Mouse (Mus musculus): ENCODE measurements around the gene Sox13. TPM values are rescaled to one million over a fixed set of nuclear protein-coding genes. Genes with fewer than 3 reads are reported as not detected.

Gene Sox13
- total RNA-seq, 4 experiments from 2014 or later: 4.0 to 8.7 (median 6.7) TPM

DNA sequence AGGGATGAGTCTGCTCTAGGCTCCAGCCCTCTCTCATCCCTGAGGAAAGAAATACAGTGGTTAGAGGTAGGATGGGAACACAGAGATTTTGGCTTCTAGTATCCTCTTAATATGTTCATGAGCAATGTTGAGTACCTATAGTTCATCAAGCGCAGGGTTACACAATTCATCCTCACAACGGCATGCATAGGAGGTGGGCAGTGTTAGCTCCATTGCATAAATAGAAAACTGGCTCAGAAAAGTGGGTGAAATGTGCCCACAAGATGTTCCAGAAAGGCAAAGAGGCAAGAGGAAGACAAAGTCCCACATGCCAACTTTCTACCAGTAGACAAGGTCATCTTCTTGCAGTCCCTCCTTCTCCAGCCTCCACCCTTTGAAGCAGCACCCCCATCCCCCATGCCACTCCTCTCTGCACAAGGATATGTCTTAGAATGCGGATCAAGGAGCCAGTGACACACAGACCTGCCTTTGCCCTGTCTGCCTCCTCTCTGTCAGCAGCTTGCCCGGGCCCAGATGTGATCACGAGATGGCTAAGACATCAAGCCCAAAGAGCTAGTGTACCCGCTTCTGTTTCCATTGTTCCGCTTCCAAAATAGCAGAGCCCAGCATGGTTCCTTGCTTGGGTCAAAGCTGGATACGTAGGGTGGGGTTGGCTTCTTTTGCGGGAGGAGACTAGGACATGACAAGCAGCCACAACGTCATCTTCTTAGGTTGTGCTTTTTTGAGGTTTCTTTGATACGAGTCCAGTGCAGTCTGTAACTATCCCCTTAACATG is 91.3 kb downstream of the Sox13 start:
- no peak for DNase-seq (ENCODE audit: low spot score in 2 of 2)

Other genes with a start within 250 kb of the Sox13 start
- not detected for gene Golt1a, start 114.6 kb downstream of the Sox13 start, total RNA-seq (2022)
- not detected for gene Kiss1, start 102.5 kb downstream of the Sox13 start, total RNA-seq (2022)
- gene Ren1, start 73.9 kb downstream of the Sox13 start, total RNA-seq (2022): not detected
- gene Etnk2, start 60.8 kb downstream of the Sox13 start, total RNA-seq (2022): under 1 TPM in 3 of 4 experiments, not detected in 1; 0.15 to 0.64 (median 0.40) TPM
- gene Snrpe, start 185.9 kb upstream of the Sox13 start, total RNA-seq (2022): 10 to 100 TPM; 38.1 to 53.9 (median 48.6) TPM
- gene Zbed6, start 236.5 kb upstream of the Sox13 start, total RNA-seq (2022): 1 to 10 TPM; 5.3 to 9.9 (median 8.6) TPM
- gene Gm38394, start 236.9 kb upstream of the Sox13 start, total RNA-seq (2022): 10 to 100 TPM; 25.4 to 32.7 (median 26.1) TPM